Mouse (Mus musculus): ENCODE results near the gene Gm20388.

- TF ChIP-seq POLR2A (IDR thresholded peaks at IDR 0.05; ENCODE audit: borderline replicate concordance, control insufficient read depth, low read depth, low read length): no peak
- TF ChIP-seq CTCF (IDR thresholded peaks at IDR 0.05; ENCODE audit: control insufficient read depth, insufficient read depth, low read length): peak; percentile 22; the same call in 1 of the 2 replicates
Measured at GRCm38 (mm10) chr8:123132953-123133352, 3222.3 kb downstream of the Gm20388 start.

Measured in bone marrow, adult 2 months (tissue).